Mouse (Mus musculus) gastrocnemius, postnatal 10 days (tissue): ENCODE data around the gene Csf1. TPM values are rescaled to one million over a fixed set of nuclear protein-coding genes. Genes with fewer than 3 reads are reported as not detected.

Experiments
- DNase-seq: peaks from one replicate; pipeline ENCODE4 v3.0.0; 2021; ENCODE audit warnings: mixed read lengths
- total RNA-seq, 2 experiments: library from RNA; stranded (reverse); gene quantifications; 2 replicates each; pipeline ENCODE4 v1.2.3; 2021

Csf1 gene
- total RNA-seq, 2 experiments from 2014 or later = 14.2 to 21.4 TPM

DNA sequence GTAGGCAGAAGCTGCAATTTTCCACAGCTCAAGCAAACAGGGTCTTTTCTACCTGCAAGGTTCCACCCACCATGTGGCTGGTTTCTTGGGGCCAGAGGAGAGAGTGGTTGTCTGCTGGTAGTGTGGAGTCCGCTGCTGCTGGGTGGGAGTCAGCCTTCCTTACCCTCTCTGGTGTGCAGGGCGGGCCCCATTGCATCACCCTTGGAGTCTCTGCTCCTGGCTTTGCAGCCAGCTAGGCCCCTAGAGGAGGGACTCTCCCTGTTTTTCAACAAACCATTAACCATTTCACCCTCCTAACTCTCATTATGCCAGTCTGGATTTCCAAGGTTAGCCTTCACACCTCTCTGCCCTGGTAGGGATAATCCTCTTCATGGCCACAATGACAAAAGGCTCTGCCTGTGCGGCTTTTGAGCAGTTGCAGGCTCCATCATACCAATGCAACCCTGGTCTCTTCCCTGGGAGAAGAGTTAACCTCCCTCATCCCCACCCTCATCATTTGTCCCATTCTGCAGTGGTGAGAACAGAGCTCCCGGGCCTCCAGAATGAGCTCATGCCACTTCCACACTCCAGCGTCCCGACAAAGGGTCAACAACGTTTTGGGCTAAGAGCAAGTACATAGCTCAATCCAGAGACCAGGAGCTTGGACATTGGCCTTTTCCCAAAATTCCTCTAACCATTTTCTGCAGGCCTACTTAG lies 56.4 kb downstream of the Csf1 start:
- peak; percentile 33 for DNase-seq

DNA sequence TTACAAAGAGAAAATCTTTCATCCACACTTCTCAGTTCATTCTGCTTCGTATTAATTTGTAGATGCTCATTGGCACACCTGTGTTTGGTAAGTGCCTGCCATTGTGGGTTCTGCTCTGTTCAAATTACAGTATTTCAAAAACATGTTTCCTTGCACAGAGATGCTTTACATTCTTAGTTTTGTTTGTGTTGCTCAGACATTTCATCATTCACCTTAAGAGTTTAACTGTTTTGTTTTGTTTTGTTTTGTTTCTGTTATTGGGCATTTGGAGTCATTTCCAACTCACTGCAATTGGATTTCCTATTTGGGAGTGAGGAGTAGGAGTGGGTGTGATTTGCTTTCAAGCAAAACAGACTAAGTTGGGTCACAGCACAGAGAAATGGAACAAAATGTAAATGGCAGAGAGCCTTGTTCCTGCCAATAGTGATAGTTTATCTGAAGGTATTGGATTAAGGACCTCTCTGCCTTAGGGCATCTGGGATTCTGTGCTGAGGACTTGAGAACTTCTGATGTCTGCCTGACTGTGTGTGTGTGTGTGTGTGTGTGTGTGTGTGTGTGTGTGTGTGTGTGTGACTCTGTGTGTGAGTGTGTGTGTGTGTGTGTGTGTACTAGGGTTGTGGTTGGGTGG lies 58.4 kb downstream of the Csf1 start:
- no peak for DNase-seq

DNA sequence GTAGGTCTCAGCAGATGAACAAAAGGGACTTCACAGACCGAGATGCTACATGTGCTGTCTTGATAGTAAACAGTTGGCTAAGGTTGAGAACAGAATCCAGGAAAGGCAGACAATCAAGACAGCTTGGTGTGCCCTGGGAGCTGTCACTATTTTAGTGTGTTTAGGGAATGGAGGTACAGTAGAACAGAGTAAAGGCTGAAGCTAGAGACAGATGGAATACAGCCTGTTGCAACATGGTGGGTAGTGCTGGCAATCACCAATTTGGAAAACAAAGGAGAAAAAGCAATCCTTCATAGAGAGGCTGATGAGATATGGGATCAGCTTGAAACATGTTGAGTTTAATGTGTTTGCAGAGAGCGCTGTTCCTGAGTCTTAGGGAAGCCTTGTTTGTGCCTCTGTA lies 59.6 kb downstream of the Csf1 start:
- DNase-seq = no peak

DNA sequence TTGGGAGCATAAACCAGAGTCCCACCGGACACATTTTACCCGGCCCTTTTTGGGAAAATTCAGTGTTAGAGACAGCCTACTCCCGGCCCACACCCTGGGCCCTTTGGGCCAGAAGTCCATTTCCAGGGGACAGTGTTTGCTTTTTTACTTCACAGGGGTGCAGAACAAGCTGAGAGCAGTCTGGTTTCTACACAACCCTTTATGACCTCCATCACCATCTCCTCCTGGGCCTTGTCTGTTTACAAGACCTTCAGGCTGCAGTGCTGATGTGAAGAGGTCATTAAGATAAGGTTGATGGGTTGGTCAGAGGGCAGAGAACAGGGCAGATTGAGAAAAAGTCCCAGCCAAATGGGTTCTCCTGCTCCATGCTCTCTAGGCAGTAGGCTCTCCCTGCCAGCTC lies 63.4 kb downstream of the Csf1 start:
- no peak for DNase-seq

DNA sequence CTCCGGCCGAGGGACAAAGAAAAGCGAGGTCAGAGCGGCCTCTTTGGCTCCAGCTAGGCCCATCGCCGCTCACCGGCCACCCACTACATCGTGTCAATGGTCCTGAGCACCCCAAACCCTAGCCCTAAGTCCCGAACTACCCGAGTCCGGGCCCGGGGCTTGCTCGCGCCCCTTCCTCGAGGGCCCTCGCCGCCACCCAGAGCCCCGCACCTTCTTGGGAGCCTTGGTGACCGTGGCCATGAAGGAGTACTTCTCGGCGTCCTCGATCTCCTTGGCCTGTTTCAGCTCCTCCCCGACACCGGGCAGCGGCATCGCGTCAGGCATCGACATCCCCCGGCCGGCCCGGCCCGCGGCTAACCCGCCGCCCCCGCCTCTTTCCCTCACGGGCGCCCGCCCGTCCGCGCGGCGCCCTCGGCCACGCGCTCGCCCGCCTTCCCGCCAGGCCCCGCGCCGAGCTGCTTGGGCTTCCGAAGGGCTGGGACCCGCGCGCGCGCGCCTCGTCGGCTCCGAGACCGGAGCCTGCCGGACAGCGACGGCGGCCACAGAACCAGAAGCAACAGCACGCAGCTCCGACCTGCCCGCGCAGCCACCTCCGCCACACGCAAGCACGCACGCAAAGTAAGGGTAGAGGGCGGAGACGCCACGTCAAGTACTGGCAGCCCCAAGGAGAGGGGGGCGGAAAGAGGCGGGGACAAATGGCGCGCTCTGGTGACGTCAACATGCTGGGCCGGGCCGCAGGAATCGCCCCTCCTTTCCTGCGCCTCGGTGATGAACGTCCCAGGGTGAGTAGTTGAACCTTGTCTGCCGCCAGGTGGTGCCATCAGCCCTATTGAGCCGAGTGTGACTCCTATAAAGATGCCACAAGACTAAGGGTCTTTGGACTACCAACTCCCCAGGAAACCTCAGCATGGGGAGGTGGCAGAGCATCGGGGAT lies 64.1 kb downstream of the Csf1 start, which contains the start of gene Ahcyl1:
Gene Ahcyl1, minus strand, starts transcription at position 613 of the 934 bp plus-strand sequence.
- peak; percentile 97 for DNase-seq

DNA sequence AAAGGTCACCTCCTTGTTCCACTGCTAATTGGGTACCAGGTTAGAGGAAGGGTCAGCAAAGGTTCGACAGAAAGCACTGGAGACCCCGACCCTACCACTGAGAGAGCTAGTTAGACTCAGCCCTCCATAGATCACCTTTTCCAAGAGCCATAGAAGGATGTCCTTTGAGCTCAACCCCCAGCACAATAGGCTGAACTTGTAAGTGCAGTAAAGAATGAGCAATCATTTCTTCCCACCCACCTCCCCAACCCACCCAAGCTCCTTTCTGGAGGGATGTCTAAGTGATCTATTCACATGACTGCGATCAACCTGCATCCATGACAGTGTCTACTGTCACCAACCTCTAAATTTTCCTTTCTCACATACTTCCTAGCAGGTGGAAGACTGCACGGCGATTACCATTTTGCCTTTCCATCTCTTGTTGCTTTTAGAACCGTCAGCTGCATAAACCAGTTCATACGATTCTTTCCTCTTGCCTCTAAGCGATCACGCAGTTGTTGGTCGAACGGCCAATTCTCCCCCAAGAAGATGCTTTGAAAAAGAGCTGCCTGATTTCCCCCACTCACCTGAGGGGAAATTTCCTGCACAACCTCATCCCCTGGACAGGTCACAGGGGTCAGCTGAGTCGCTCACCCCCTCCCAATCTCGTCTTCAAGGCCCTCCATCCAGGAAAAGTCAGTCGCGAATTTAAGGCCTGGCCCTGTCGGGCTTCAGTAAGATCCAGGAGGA lies 64.9 kb downstream of the Csf1 start:
- no peak for DNase-seq

DNA sequence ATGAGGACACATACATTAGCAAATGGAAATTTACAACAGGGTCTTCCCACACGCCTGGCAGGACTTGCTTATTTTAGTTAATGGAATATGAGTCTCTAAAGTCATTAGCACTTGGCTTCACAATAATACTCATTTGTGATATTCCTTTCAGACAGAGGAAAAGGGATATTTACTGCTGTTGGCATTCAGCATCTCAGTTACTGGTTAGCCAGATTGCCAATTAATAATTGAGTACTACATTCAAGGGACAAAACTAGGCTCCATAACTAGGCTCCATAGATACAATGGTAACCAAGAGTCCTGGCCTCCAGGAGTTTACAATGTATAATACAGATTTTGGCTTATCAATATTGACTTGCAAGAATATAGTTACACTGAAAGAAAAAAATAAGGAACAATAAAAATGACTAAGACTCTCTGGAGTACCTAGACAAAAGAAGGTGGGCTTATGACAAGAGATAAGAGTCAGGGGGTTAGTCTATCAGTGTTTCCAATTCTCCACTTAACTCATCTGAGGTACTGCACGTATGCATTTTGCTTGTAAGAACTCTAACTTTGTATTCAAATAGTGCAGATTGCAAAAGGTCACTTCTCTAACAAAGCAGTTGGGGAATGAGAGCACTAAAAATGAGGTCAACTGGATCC lies 65.9 kb downstream of the Csf1 start:
- DNase-seq = no peak

Other genes starting within 250 kb of the Csf1 start
- under 1 TPM; 0.94 to 0.95 TPM for gene Slc6a17, start 242.5 kb downstream of the Csf1 start, total RNA-seq
- gene Ubl4b, start 205.4 kb downstream of the Csf1 start, total RNA-seq = not detected
- not detected for gene Alx3, start 165.4 kb downstream of the Csf1 start, total RNA-seq
- not detected for gene Gm10961, start 129.1 kb downstream of the Csf1 start, total RNA-seq
- gene Strip1, start 128.8 kb downstream of the Csf1 start, total RNA-seq = 10 to 100 TPM; 21.4 to 24.1 TPM
- gene Ahcyl1, start 63.9 kb downstream of the Csf1 start, total RNA-seq = 10 to 100 TPM; 47.4 to 53.9 TPM
- not detected for gene Eps8l3, start 116.8 kb upstream of the Csf1 start, total RNA-seq
- 10 to 100 TPM; 51.5 to 56.1 TPM for gene Gstm5, start 135.4 kb upstream of the Csf1 start, total RNA-seq
- gene Gstm7, start 171.3 kb upstream of the Csf1 start, total RNA-seq = 10 to 100 TPM in 1 of 2 experiments, 1 to 10 TPM in 1; 8.6 to 11.2 TPM
- 1 to 10 TPM in 1 of 2 experiments, under 1 TPM in 1; 0.84 to 1.0 TPM for gene Gstm6, start 183.3 kb upstream of the Csf1 start, total RNA-seq
- not detected for gene Gstm3, start 208.8 kb upstream of the Csf1 start, total RNA-seq
- gene Gstm2, start 226.0 kb upstream of the Csf1 start, total RNA-seq = 10 to 100 TPM; 33.3 to 39.0 TPM